Mouse (Mus musculus) erythroblast, embryonic 14.5 days (primary cell): ENCODE measurements around the gene 1700001P01Rik.

Source experiments
- GATA1 ChIP-seq: IDR thresholded peaks from 2 replicates; pipeline ENCODE4 v1.6.1; 2012; ENCODE audit warnings: low read length, inconsistent platforms, mixed read lengths
- TAL1 ChIP-seq: IDR thresholded peaks from 3 replicates; pipeline ENCODE4 v1.6.1; 2012; ENCODE audit warnings: low read length, inconsistent platforms, mixed read lengths

DNA sequence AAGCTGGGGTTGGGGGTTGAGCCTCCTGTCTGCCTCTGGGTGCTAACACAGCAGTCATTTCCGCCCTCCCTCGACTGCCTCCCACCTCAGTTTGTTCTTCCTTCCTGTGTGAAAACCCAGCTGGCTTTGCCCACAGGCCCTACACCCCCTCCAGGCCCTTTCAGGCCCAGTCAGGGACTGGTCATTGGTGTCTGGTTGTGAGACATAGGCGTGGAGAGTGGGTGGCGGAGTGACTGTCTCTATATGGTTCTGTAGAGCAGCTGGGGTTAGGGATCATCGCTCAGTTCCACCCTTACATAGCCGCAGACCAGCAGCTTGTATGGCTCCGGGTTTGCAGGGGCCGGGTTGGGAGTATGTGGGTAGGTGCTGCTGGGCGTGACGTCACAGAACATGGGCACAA, 49.6 kb upstream of the 1700001P01Rik start:
- no peak for TF ChIP-seq GATA1
- TF ChIP-seq TAL1, result no peak
